Mouse (Mus musculus): ENCODE results near the gene Tff1. TPM values are rescaled to one million over a fixed set of nuclear protein-coding genes. Genes with fewer than 3 reads are reported as not detected.
A peak's percentile ranks its signal among the peaks of the same experiment; 100 is the strongest.

Tff1 gene
- polyA plus RNA-seq, 1 experiment from 2014 or later: not detected

DNA sequence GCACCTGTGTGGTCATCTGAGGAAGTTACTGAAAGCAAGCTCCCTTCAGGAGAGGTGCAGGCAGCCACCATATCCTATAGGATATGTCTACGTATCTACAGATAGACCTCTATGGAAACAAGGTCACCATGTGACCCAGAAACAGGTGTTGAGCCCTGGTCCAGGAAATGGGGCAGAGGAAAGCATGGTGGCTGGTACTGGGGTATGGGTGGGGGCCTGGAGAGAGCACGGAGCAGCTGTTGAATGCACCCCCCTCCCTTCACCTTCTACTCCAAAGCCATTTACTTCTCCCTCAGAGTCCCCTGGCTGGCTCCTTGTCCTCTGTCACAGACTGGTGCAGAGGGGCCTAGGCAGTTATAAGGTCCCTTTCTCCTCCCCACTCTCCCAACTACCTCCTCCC is 1.3 kb downstream of the Tff1 start:
- H3K4me2 ChIP-seq (ENCODE audit: low read depth, low read length): no peak overlapping the region
- TF ChIP-seq CTCF (IDR thresholded peaks at IDR 0.05; ENCODE audit: low read depth) (no peak), EP300 (IDR thresholded peaks at IDR 0.05; ENCODE audit: low read depth) (no peak)
- 69% methylated on average over 2 of the region's 2 CpGs for WGBS (ENCODE audit: insufficient replicate concordance)
- H3K36me3 ChIP-seq (replicated peaks; ENCODE audit: insufficient read depth, low read length): no peaks in the 10 kb centered on the region
- H3K9ac ChIP-seq (replicated peaks): no peak overlapping the region
- H3K4me1 ChIP-seq (ENCODE audit: insufficient read depth): no peaks in the 10 kb centered on the region
- no peaks in the 10 kb centered on the region for H3K9me3 ChIP-seq (ENCODE audit: low read length)
- H3K27ac ChIP-seq (ENCODE audit: low read depth): no peak overlapping the region
- no peak for DNase-seq
- no peaks in the 10 kb centered on the region for H3K27me3 ChIP-seq (ENCODE audit: insufficient read depth, low read length)
- no peak overlapping the region for H3K4me3 ChIP-seq (ENCODE audit: low read depth, low read length)
- ATAC-seq: no peak

DNA sequence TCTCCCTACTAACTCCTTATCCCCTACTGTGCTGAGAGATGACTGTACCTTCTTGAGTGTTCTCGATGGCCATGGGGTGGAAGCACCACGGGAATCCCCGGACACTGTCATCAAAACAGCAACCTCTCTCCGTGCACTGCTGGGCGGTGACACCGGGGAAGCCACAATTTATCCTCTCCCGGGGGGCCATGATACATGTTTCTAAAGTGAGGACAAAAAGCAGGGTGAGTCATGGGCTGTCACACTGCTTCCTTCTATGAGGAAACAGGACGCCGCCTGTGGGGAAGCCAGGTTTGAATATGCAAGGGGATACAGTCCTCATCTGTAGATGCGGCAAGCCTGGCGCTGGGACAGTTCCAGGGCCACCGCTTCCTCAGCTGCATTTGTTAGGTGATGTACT is 2.5 kb downstream of the Tff1 start:
- ATAC-seq: peak; percentile 31; the same call in 1 of the 2 replicates
- Histone ChIP-seq H3K27me3 (ENCODE audit: insufficient read depth, low read length) (no peaks in the 10 kb centered on the region), H3K4me1 (ENCODE audit: insufficient read depth) (no peaks in the 10 kb centered on the region), H3K36me3 (replicated peaks; ENCODE audit: insufficient read depth, low read length) (no peaks in the 10 kb centered on the region), H3K4me2 (ENCODE audit: low read depth, low read length) (no peak overlapping the region), H3K9ac (replicated peaks) (no peak overlapping the region), H3K4me3 (ENCODE audit: low read depth, low read length) (no peak overlapping the region), H3K9me3 (ENCODE audit: low read length) (no peaks in the 10 kb centered on the region), H3K27ac (ENCODE audit: low read depth) (no peak overlapping the region)
- TF ChIP-seq CTCF (IDR thresholded peaks at IDR 0.05; ENCODE audit: low read depth) (no peak), EP300 (IDR thresholded peaks at IDR 0.05; ENCODE audit: low read depth) (no peak)
- 46% methylated on average over 12 of the region's 12 CpGs for WGBS (ENCODE audit: insufficient replicate concordance)
- no peak for DNase-seq

DNA sequence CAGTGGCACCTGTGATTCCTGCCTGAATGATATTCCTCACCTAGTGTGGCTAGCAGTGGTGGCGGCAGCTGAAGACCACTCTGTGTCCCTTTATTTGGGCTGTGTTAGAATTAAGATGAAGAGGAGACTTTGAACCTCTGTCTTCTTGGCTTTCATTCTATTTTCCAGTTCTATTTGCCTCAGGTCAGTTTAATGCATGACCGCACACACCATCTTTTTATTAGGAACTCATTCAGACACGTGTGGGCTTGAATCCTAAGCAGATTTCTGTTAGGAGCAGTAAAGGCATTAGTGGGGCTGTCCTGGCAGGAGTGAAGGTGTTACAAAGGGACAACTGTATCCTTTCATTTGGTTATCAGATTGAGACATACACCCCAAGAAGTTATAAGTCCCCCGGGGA is 4.8 kb downstream of the Tff1 start:
- Histone ChIP-seq H3K9ac (replicated peaks) (no peak overlapping the region), H3K27ac (ENCODE audit: low read depth) (no peak overlapping the region), H3K27me3 (ENCODE audit: insufficient read depth, low read length) (no peaks in the 10 kb centered on the region), H3K36me3 (replicated peaks; ENCODE audit: insufficient read depth, low read length) (no peaks in the 10 kb centered on the region), H3K4me3 (ENCODE audit: low read depth, low read length) (no peak overlapping the region), H3K4me2 (ENCODE audit: low read depth, low read length) (no peak overlapping the region), H3K9me3 (ENCODE audit: low read length) (no peaks in the 10 kb centered on the region), H3K4me1 (ENCODE audit: insufficient read depth) (no peaks in the 10 kb centered on the region)
- no peak for TF ChIP-seq EP300 (IDR thresholded peaks at IDR 0.05; ENCODE audit: low read depth)
- no peak for TF ChIP-seq CTCF (IDR thresholded peaks at IDR 0.05; ENCODE audit: low read depth)
- ATAC-seq (no peak), DNase-seq (no peak)
- 80% methylated on average over 4 of the region's 4 CpGs for WGBS (ENCODE audit: insufficient replicate concordance)

DNA sequence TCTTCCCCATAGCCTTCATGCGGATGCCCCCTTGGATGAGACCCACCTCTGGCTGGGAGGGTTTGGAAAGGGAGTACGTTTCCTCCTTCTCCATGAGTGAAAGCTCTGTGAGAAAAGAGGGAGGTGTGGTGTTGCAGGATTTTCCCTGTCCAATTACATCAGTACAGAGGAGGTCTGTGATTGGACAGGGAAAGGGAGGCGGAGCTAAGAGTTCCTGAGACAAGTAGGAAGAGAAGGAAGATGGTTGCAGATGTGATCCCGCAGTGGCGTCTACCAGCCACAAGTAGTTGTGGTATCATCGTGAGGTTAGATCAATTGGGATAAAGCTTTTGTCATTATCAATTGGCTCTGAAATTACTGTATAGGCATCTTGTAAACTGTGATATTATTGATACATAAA is 7.2 kb downstream of the Tff1 start:
- no peak for TF ChIP-seq EP300 (IDR thresholded peaks at IDR 0.05; ENCODE audit: low read depth)
- TF ChIP-seq CTCF (IDR thresholded peaks at IDR 0.05; ENCODE audit: low read depth): no peak
- H3K9ac ChIP-seq (replicated peaks): no peak overlapping the region
- H3K36me3 ChIP-seq (replicated peaks; ENCODE audit: insufficient read depth, low read length): no peaks in the 10 kb centered on the region
- no peaks in the 10 kb centered on the region for H3K9me3 ChIP-seq (ENCODE audit: low read length)
- no peak overlapping the region for H3K4me2 ChIP-seq (ENCODE audit: low read depth, low read length)
- WGBS (ENCODE audit: insufficient replicate concordance): 80% methylated on average over 6 of the region's 6 CpGs
- no peak overlapping the region for H3K27ac ChIP-seq (ENCODE audit: low read depth)
- no peak overlapping the region for H3K4me3 ChIP-seq (ENCODE audit: low read depth, low read length)
- no peak for ATAC-seq
- no peak for DNase-seq
- no peaks in the 10 kb centered on the region for H3K27me3 ChIP-seq (ENCODE audit: insufficient read depth, low read length)
- peaks cover 5% of the 10 kb centered on the region; the same call in 1 of the 2 replicates for H3K4me1 ChIP-seq (ENCODE audit: insufficient read depth)

DNA sequence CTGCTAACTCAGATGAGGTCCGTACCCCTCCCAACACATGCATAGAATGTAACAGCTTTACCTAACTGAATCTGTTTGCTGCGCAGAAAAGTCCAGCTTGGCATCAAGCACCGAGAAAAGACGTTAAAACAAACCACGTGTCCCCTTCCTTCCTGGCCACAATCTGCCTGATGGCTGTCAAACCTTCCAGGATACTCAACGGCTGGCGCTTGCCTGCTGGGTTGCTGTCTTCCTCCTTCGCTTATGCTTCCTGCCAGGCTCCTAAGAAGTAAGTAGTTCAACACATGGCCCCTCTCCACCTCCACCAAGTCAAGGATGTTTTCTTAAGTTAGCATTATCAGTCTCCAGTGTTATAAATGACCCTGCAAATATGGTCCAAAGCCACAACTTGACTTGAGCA is 11.3 kb downstream of the Tff1 start:
- Histone ChIP-seq H3K27me3 (ENCODE audit: insufficient read depth, low read length) (no peaks in the 10 kb centered on the region), H3K4me2 (ENCODE audit: low read depth, low read length) (no peak overlapping the region), H3K36me3 (replicated peaks; ENCODE audit: insufficient read depth, low read length) (no peaks in the 10 kb centered on the region), H3K27ac (ENCODE audit: low read depth) (no peak overlapping the region), H3K4me1 (ENCODE audit: insufficient read depth) (peaks cover 5% of the 10 kb centered on the region; the same call in 1 of the 2 replicates), H3K9me3 (ENCODE audit: low read length) (no peaks in the 10 kb centered on the region), H3K4me3 (ENCODE audit: low read depth, low read length) (no peak overlapping the region), H3K9ac (replicated peaks) (no peak overlapping the region)
- 31% methylated on average over 8 of the region's 8 CpGs for WGBS (ENCODE audit: insufficient replicate concordance)
- TF ChIP-seq CTCF (IDR thresholded peaks at IDR 0.05; ENCODE audit: low read depth) (no peak), EP300 (IDR thresholded peaks at IDR 0.05; ENCODE audit: low read depth) (no peak)
- DNase-seq (no peak), ATAC-seq (no peak)

DNA sequence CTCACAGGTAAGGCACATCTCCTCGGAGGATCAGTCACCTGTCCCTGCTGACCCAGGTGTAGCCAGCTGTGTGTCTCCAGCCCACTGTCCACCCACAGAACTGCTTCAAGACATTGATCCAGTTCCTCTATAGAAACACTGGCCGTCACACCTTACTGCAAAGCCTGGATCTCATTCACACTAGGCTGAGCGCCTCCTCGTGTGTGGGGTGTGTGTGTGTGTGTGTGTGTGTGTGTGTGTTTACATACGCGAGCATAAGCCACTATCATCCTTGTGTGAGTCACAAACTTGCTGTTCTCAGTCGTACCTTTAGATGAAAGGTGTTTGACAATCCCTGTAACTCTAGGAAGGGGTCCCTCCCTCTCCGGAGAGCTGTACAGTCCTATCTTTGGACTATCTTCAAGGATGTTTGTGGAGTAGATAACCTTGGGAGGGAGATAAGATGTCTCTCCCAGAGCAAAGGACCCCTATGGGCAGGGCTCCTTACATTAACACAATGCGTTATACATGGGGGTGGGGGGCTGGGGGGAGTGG is 12.0 kb downstream of the Tff1 start:
- peak overlapping the region; percentile 63 for H3K4me2 ChIP-seq (ENCODE audit: low read depth, low read length)
- 42% methylated on average over 9 of the region's 9 CpGs for WGBS (ENCODE audit: insufficient replicate concordance)
- ATAC-seq: peak; percentile 79
- H3K4me3 ChIP-seq (ENCODE audit: low read depth, low read length): 0 out of 2 replicates have a peak overlapping the region, but pooled peaks have one; percentile 11
- peaks cover 5% of the 10 kb centered on the region; the same call in 1 of the 2 replicates for H3K4me1 ChIP-seq (ENCODE audit: insufficient read depth)
- H3K27me3 ChIP-seq (ENCODE audit: insufficient read depth, low read length): no peaks in the 10 kb centered on the region
- no peaks in the 10 kb centered on the region for H3K36me3 ChIP-seq (replicated peaks; ENCODE audit: insufficient read depth, low read length)
- H3K27ac ChIP-seq (ENCODE audit: low read depth): peak overlapping the region; percentile 72
- TF ChIP-seq EP300 (IDR thresholded peaks at IDR 0.05; ENCODE audit: low read depth) (no peak), CTCF (IDR thresholded peaks at IDR 0.05; ENCODE audit: low read depth) (no peak)
- DNase-seq: peak; percentile 45
- H3K9me3 ChIP-seq (ENCODE audit: low read length): no peaks in the 10 kb centered on the region
- no peak overlapping the region for H3K9ac ChIP-seq (replicated peaks)

Measured in liver, postnatal 0 days (tissue).